Mouse (Mus musculus) MEL (cell line): ENCODE measurements around the gene Hist1h2ac.

ENCODE experiments used
- CTCF ChIP-seq, 3 experiments: IDR thresholded peaks in 2 of 3; conservative IDR thresholded peaks in 1 of 3; 2 replicates each; pipeline ENCODE4 v1.5.1; 2011 to 2012; ENCODE audit warnings: low read length in 3 of 3, low read depth in 2 of 3, mild to moderate bottlenecking in 2 of 3, improper control_type of control experiment in 1 of 3, inconsistent platforms in 1 of 3, mixed read lengths in 1 of 3, moderate library complexity in 1 of 3; ENCODE audit not compliant: control insufficient read depth in 1 of 3, insufficient read depth in 1 of 3, poor library complexity in 1 of 3, severe bottlenecking in 1 of 3
- E2F4 ChIP-seq: IDR thresholded peaks from 2 replicates; pipeline ENCODE4 v1.6.1; 2011; ENCODE audit warnings: low read depth, low read length, improper control_type of control experiment, borderline replicate concordance
- ETS1 ChIP-seq: IDR thresholded peaks from 2 replicates; pipeline ENCODE4 v1.6.1; 2012; ENCODE audit warnings: low read depth, mild to moderate bottlenecking, inconsistent platforms, low read length, improper control_type of control experiment, moderate library complexity
- JUND ChIP-seq: IDR thresholded peaks from 2 replicates; pipeline ENCODE4 v1.6.1; 2011; ENCODE audit warnings: low read depth, mild to moderate bottlenecking, improper control_type of control experiment, low read length
- MAX ChIP-seq: IDR thresholded peaks from 2 replicates; pipeline ENCODE4 v1.6.1; 2011; ENCODE audit warnings: low read length, improper control_type of control experiment
- MXI1 ChIP-seq: IDR thresholded peaks from 2 replicates; pipeline ENCODE4 v1.6.1; 2011; ENCODE audit warnings: mild to moderate bottlenecking, low read depth, low read length, improper control_type of control experiment
- POLR2A ChIP-seq, 2 experiments: IDR thresholded peaks; 2 replicates each; pipeline ENCODE4 v1.6.1; 2011 to 2012; ENCODE audit warnings: low read length in 2 of 2, mild to moderate bottlenecking in 2 of 2, control low read depth in 1 of 2, improper control_type of control experiment in 1 of 2, low read depth in 1 of 2, moderate library complexity in 1 of 2; ENCODE audit not compliant: control insufficient read depth in 1 of 2, insufficient read depth in 1 of 2, poor library complexity in 1 of 2
- POLR2AphosphoS2 ChIP-seq: IDR thresholded peaks from 2 replicates; pipeline ENCODE4 v1.6.1; 2011; ENCODE audit warnings: low read length, improper control_type of control experiment
- USF1 ChIP-seq: IDR thresholded peaks from 2 replicates; pipeline ENCODE4 v1.6.1; 2014; ENCODE audit warnings: low read depth, mild to moderate bottlenecking, inconsistent platforms, low read length, improper control_type of control experiment, moderate library complexity

DNA sequence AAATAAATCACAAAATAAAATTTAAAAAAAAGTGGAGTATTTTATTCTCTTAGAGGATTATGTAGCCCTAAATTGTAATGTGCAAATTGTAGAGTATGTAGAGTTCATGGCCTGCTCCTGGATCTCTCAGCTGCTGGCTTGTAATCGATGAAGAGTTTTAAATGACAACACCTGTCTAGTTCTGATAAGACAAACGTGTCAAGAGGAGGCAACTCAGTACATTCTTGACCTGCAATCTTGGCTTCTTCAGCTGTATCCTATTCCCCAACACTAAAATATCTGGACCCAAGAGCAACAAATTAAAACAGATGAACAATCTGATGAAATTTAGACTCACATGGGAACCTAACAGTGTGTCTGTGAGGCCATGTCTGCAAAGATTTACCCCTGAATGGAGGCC, 5.7 kb upstream of the Hist1h2ac start:
- TF ChIP-seq CTCF (IDR thresholded peaks at IDR 0.05 in 2 of 3, conservative IDR thresholded peaks at IDR 0.05 in 1 of 3; ENCODE audit: control insufficient read depth in 1 of 3, insufficient read depth in 1 of 3, low read depth in 2 of 3, low read length in 3 of 3, poor library complexity in 1 of 3, severe bottlenecking in 1 of 3) (no peak), USF1 (no peak), MAX (no peak), E2F4 (no peak), POLR2A (IDR thresholded peaks at IDR 0.05; ENCODE audit: control insufficient read depth in 1 of 2, insufficient read depth in 1 of 2, low read depth in 1 of 2, low read length in 2 of 2, poor library complexity in 1 of 2) (no peak), ETS1 (no peak), JUND (no peak), MXI1 (no peak), POLR2AphosphoS2 (no peak)
